Mouse (Mus musculus): ENCODE data around the gene Opn1sw.

- no peak for TF ChIP-seq MAX (IDR thresholded peaks at IDR 0.05; ENCODE audit: low read depth)
- no peak for TF ChIP-seq POLR2A (IDR thresholded peaks at IDR 0.05; ENCODE audit: insufficient read length, low read depth)
- TF ChIP-seq TCF12 (IDR thresholded peaks at IDR 0.05; ENCODE audit: insufficient read depth, poor library complexity, severe bottlenecking), result no peak
- no peak for TF ChIP-seq POLR2AphosphoS2 (IDR thresholded peaks at IDR 0.05; ENCODE audit: insufficient read length, low read depth)
- no peak for TF ChIP-seq USF1 (IDR thresholded peaks at IDR 0.05; ENCODE audit: low read depth)
These were observed 44.4 kb upstream of the Opn1sw start for GRCm38 (mm10) chr6:29432676-29433037.

Data from myocyte (in vitro differentiated cells).